Mouse (Mus musculus): ENCODE data around the gene Magi2.

Gene Magi2

GRCm38 (mm10) chr5:20536544-20536943 lies 1309.7 kb downstream of the Magi2 start:
- DNase-seq: no peak

- no peak for DNase-seq
Observed at GRCm38 (mm10) chr5:20537369-20538022, 1310.7 kb downstream of the Magi2 start.

- no peak for DNase-seq
Observed at GRCm38 (mm10) chr5:20544374-20544773, 1317.5 kb downstream of the Magi2 start.

GRCm38 (mm10) chr5:20559378-20559777 lies 1332.5 kb downstream of the Magi2 start:
- DNase-seq: no peak

GRCm38 (mm10) chr5:20559821-20560220 lies 1333.0 kb downstream of the Magi2 start:
- no peak for DNase-seq

- DNase-seq: no peak
Observed at GRCm38 (mm10) chr5:20568421-20568820, 1341.6 kb downstream of the Magi2 start.

GRCm38 (mm10) chr5:20568966-20569365 lies 1342.1 kb downstream of the Magi2 start:
- DNase-seq: no peak

GRCm38 (mm10) chr5:20574816-20575215 lies 1348.0 kb downstream of the Magi2 start:
- DNase-seq: no peak

GRCm38 (mm10) chr5:20575798-20576197 lies 1349.0 kb downstream of the Magi2 start:
- DNase-seq: no peak

- no peak for DNase-seq
Observed at GRCm38 (mm10) chr5:20576266-20576665, 1349.4 kb downstream of the Magi2 start.

- no peak for DNase-seq
Observed at GRCm38 (mm10) chr5:20578666-20579065, 1351.8 kb downstream of the Magi2 start.

- no peak for DNase-seq
Observed at GRCm38 (mm10) chr5:20580619-20581018, 1353.8 kb downstream of the Magi2 start.

GRCm38 (mm10) chr5:20582995-20583435 lies 1356.2 kb downstream of the Magi2 start:
- no peak for DNase-seq

- DNase-seq: no peak
Observed at GRCm38 (mm10) chr5:20583639-20584038, 1356.8 kb downstream of the Magi2 start.

- DNase-seq: no peak
Observed at GRCm38 (mm10) chr5:20584769-20585168, 1357.9 kb downstream of the Magi2 start.

- no peak for DNase-seq
Observed at GRCm38 (mm10) chr5:20589731-20590130, 1362.9 kb downstream of the Magi2 start.

- DNase-seq: no peak
Observed at GRCm38 (mm10) chr5:20598196-20598595, 1371.4 kb downstream of the Magi2 start.

GRCm38 (mm10) chr5:20603756-20604469 lies 1377.1 kb downstream of the Magi2 start:
- DNase-seq: no peak

GRCm38 (mm10) chr5:20606497-20606896 lies 1379.7 kb downstream of the Magi2 start:
- no peak for DNase-seq

GRCm38 (mm10) chr5:20607503-20607902 lies 1380.7 kb downstream of the Magi2 start:
- no peak for DNase-seq

GRCm38 (mm10) chr5:20609206-20609935 lies 1382.5 kb downstream of the Magi2 start:
- no peak for DNase-seq

GRCm38 (mm10) chr5:20610640-20611039 lies 1383.8 kb downstream of the Magi2 start:
- no peak for DNase-seq

- no peak for DNase-seq
Observed at GRCm38 (mm10) chr5:20612616-20613015, 1385.8 kb downstream of the Magi2 start.

GRCm38 (mm10) chr5:20614891-20615290 lies 1388.1 kb downstream of the Magi2 start:
- no peak for DNase-seq
